Mouse (Mus musculus): ENCODE measurements around the gene Gm10190. TPM values are rescaled to one million over a fixed set of nuclear protein-coding genes. Genes with fewer than 3 reads are reported as not detected.

The Gm10190 gene
- total RNA-seq, 2 experiments from 2014 or later, result 1.1 to 2.5 TPM

Other genes with a start within 250 kb of the Gm10190 start
- gene Galm, start 246.1 kb downstream of the Gm10190 start, total RNA-seq (2021), result 1 to 10 TPM; 8.0 to 9.2 TPM
- 10 to 100 TPM; 59.9 to 72.8 TPM for gene Srsf7, start 166.2 kb downstream of the Gm10190 start, total RNA-seq (2021)
- not detected for gene Ttc39d, start 166.1 kb downstream of the Gm10190 start, total RNA-seq (2021)
- gene Gemin6, start 149.1 kb downstream of the Gm10190 start, total RNA-seq (2021), result 1 to 10 TPM; 4.9 TPM
- 10 to 100 TPM in 1 of 2 experiments, 1 to 10 TPM in 1; 9.9 to 12.0 TPM for gene Morn2, start 83.3 kb downstream of the Gm10190 start, total RNA-seq (2021)
- gene Dhx57, start 83.1 kb downstream of the Gm10190 start, total RNA-seq (2021), result 1 to 10 TPM; 7.5 to 8.7 TPM
- gene Arhgef33, start 66.1 kb downstream of the Gm10190 start, total RNA-seq (2021), result 1 to 10 TPM in 1 of 2 experiments, under 1 TPM in 1; 0.86 to 1.6 TPM
- gene Sos1, start 106.9 kb upstream of the Gm10190 start, total RNA-seq (2021), result 10 to 100 TPM; 16.2 to 17.9 TPM
- gene Cdkl4, start 204.3 kb upstream of the Gm10190 start, total RNA-seq (2021), result not detected

Data from heart, postnatal 10 days (tissue).